Mouse (Mus musculus): ENCODE data around the gene Sympk. TPM values are rescaled to one million over a fixed set of nuclear protein-coding genes. Genes with fewer than 3 reads are reported as not detected.

Sympk gene
- polyA plus RNA-seq, 1 experiment from 2014 or later = 9.6 TPM

GRCm38 (mm10) chr7:19094471-19094825 lies 70.3 kb downstream of the Sympk start, which contains the start of gene Six5:
Six5 (plus strand) TSS chr7:19094594.
- H3K27ac ChIP-seq (replicated peaks) = peak within 1 kb of the TSS; percentile 97
- TF ChIP-seq CTCF (IDR thresholded peaks at IDR 0.05; ENCODE audit: low read depth) (no peak), EP300 (optimal IDR thresholded peaks at IDR 0.05) (peak; percentile 1)
- H3K36me3 ChIP-seq (ENCODE audit: control insufficient read depth, insufficient read depth, low read length) = peaks cover 14% of the 10 kb centered on the region; the same call in 1 of the 2 replicates
- H3K9me3 ChIP-seq (ENCODE audit: control insufficient read depth, low read length) = no peaks in the 10 kb centered on the region
- WGBS = under 1% methylated on average over 16 of the region's 36 CpGs
- peaks cover 7% of the 10 kb centered on the region; the same call in 1 of the 2 replicates for H3K4me1 ChIP-seq (replicated peaks; ENCODE audit: control insufficient read depth, insufficient read depth)
- DNase-seq (ENCODE audit: low spot score) (peak; percentile 67), ATAC-seq (ENCODE audit: low FRiP score, low TSS enrichment) (peak; percentile 7; the same call in 1 of the 2 replicates)
- peak within 1 kb of the TSS; percentile 70 for H3K4me3 ChIP-seq (ENCODE audit: low read depth, low read length)
- no peaks in the 10 kb centered on the region for H3K27me3 ChIP-seq (ENCODE audit: control insufficient read depth, insufficient read depth, low read length)
- peak within 1 kb of the TSS; percentile 83 for H3K4me2 ChIP-seq (replicated peaks; ENCODE audit: low read depth)
- peak within 1 kb of the TSS; percentile 82 for H3K9ac ChIP-seq (ENCODE audit: low read length)

DNA sequence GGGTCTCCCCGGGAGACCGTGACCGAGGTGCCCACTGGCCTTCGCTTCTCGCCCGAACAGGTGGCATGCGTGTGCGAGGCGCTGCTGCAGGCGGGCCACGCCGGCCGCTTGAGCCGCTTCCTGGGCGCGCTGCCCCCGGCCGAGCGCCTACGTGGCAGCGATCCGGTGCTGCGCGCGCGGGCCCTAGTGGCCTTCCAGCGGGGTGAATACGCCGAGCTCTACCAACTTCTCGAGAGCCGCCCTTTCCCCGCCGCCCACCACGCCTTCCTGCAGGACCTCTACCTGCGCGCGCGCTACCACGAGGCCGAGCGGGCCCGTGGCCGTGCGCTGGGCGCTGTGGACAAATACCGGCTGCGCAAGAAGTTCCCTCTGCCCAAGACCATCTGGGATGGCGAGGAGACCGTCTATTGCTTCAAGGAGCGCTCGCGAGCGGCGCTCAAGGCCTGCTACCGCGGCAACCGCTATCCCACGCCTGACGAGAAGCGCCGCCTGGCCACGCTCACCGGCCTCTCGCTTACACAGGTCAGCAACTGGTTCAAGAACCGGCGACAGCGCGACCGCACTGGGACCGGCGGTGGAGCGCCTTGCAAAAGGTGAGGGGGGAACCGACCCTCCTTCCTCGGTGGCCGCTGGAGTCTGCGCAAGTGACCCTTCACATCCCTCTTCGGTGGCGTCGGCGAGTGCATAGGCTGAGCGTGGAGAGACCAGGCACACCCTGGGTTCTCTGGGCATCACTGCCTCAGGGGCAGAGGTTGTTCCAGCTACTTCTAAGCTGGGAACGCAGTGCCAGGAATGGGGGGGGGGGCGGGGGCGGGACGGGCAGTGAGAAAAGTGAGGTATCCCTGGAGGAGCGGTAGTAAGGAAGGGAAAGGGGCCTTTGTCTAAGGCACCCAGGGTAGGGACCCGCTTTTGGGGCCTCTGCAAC lies 70.9 kb downstream of the Sympk start:
- H3K27me3 ChIP-seq (ENCODE audit: control insufficient read depth, insufficient read depth, low read length) = no peaks in the 10 kb centered on the region
- peak overlapping the region; percentile 70 for H3K4me3 ChIP-seq (ENCODE audit: low read depth, low read length)
- DNase-seq (ENCODE audit: low spot score) = peak; percentile 75
- H3K27ac ChIP-seq (replicated peaks) = peak overlapping the region; percentile 97
- H3K9me3 ChIP-seq (ENCODE audit: control insufficient read depth, low read length) = no peaks in the 10 kb centered on the region
- peaks cover 14% of the 10 kb centered on the region; the same call in 1 of the 2 replicates for H3K36me3 ChIP-seq (ENCODE audit: control insufficient read depth, insufficient read depth, low read length)
- peak overlapping the region; percentile 83 for H3K4me2 ChIP-seq (replicated peaks; ENCODE audit: low read depth)
- peaks cover 7% of the 10 kb centered on the region; the same call in 1 of the 2 replicates for H3K4me1 ChIP-seq (replicated peaks; ENCODE audit: control insufficient read depth, insufficient read depth)
- TF ChIP-seq EP300 (optimal IDR thresholded peaks at IDR 0.05) = no peak
- TF ChIP-seq CTCF (IDR thresholded peaks at IDR 0.05; ENCODE audit: low read depth) = no peak; the same call in 1 of the 2 replicates
- peak; percentile 2; the same call in 1 of the 2 replicates for ATAC-seq (ENCODE audit: low FRiP score, low TSS enrichment)
- under 1% methylated on average over 83 of the region's 87 CpGs for WGBS
- H3K9ac ChIP-seq (ENCODE audit: low read length) = peak overlapping the region; percentile 82

DNA sequence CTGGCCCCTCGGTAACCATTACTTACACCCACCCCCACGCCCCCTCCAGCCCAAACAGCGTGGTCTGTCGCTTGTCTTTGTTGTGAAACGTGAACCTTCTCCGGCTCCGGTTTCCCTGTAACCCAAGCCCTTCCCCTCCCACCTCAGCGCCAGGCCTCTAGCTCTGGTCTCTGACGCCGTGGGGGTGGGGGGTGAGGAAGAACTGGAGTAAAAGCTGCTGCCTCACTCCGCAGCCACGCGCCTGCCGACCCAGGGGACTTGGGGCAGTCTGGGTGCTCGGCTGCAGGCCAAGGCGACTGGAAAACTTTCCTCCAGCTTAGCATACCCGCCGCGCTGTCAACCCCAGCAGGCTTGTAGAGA lies 71.6 kb downstream of the Sympk start:
- peak overlapping the region; percentile 82 for H3K9ac ChIP-seq (ENCODE audit: low read length)
- peaks cover 7% of the 10 kb centered on the region; the same call in 1 of the 2 replicates for H3K4me1 ChIP-seq (replicated peaks; ENCODE audit: control insufficient read depth, insufficient read depth)
- ATAC-seq (ENCODE audit: low FRiP score, low TSS enrichment) = peak; percentile 4; the same call in 1 of the 2 replicates
- peak; percentile 75 for DNase-seq (ENCODE audit: low spot score)
- H3K27me3 ChIP-seq (ENCODE audit: control insufficient read depth, insufficient read depth, low read length) = no peaks in the 10 kb centered on the region
- H3K27ac ChIP-seq (replicated peaks) = peak overlapping the region; percentile 97
- peaks cover 13% of the 10 kb centered on the region; the same call in 1 of the 2 replicates for H3K36me3 ChIP-seq (ENCODE audit: control insufficient read depth, insufficient read depth, low read length)
- peak overlapping the region; percentile 83 for H3K4me2 ChIP-seq (replicated peaks; ENCODE audit: low read depth)
- H3K9me3 ChIP-seq (ENCODE audit: control insufficient read depth, low read length) = no peaks in the 10 kb centered on the region
- H3K4me3 ChIP-seq (ENCODE audit: low read depth, low read length) = peak overlapping the region; percentile 70
- TF ChIP-seq EP300 (optimal IDR thresholded peaks at IDR 0.05) = no peak
- 0 out of 2 replicates have a peak, but pooled peaks have one; percentile 3 for TF ChIP-seq CTCF (IDR thresholded peaks at IDR 0.05; ENCODE audit: low read depth)
- WGBS = 1% methylated on average over 18 of the region's 19 CpGs

DNA sequence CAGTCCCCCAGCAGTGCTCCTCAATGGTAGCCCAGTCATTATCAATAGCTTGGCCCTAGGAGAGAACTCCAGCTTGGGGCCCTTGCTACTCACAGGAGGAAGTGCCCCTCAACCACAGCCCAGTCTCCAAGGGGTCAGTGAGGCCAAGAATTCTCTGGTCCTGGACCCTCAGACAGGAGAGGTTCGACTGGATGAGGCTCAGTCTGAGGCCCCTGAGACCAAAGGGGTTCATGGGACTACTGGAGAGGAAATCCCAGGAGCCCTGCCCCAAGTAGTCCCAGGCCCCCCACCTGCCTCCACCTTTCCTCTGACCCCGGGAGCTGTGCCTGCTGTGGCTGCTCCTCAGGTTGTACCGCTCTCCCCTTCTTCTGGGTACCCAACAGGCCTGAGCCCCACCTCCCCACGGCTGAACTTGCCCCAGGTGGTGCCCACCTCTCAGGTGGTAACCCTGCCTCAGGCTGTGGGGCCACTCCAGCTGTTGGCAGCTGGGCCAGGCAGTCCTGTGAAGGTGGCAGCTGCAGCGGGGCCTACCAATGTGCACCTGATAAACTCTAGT lies 72.3 kb downstream of the Sympk start:
- Histone ChIP-seq H3K9me3 (ENCODE audit: control insufficient read depth, low read length) (no peaks in the 10 kb centered on the region), H3K9ac (ENCODE audit: low read length) (peak overlapping the region; percentile 82), H3K4me2 (replicated peaks; ENCODE audit: low read depth) (peak overlapping the region; percentile 83), H3K4me3 (ENCODE audit: low read depth, low read length) (peak overlapping the region; percentile 70), H3K27ac (replicated peaks) (no peak overlapping the region), H3K27me3 (ENCODE audit: control insufficient read depth, insufficient read depth, low read length) (no peaks in the 10 kb centered on the region), H3K36me3 (ENCODE audit: control insufficient read depth, insufficient read depth, low read length) (peaks cover 9% of the 10 kb centered on the region; the same call in 1 of the 2 replicates), H3K4me1 (replicated peaks; ENCODE audit: control insufficient read depth, insufficient read depth) (peaks cover 7% of the 10 kb centered on the region; the same call in 1 of the 2 replicates)
- no peak for TF ChIP-seq CTCF (IDR thresholded peaks at IDR 0.05; ENCODE audit: low read depth)
- no peak for TF ChIP-seq EP300 (optimal IDR thresholded peaks at IDR 0.05)
- ATAC-seq (ENCODE audit: low FRiP score, low TSS enrichment) = no peak
- WGBS = 65% methylated on average over 4 of the region's 5 CpGs
- no peak for DNase-seq (ENCODE audit: low spot score)

DNA sequence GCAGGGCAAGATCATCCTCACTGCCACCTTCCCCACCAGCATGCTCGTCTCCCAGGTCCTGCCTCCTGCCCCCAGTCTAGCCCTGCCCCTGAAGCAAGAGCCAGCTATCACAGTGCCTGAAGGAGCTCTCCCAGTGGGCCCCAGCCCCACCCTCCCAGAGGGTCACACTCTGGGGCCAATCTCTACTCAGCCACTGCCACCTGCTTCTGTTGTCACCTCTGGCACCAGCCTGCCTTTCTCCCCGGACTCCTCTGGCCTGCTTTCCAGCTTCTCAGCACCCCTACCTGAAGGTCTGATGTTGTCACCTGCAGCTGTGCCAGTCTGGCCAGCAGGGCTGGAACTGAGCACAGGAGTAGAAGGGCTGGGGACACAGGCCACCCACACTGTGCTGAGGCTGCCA lies 73.0 kb downstream of the Sympk start:
- DNase-seq (ENCODE audit: low spot score) (no peak), ATAC-seq (ENCODE audit: low FRiP score, low TSS enrichment) (no peak)
- 0 out of 2 replicates have a peak overlapping the region, but pooled peaks have one; percentile 8 for H3K9ac ChIP-seq (ENCODE audit: low read length)
- no peaks in the 10 kb centered on the region for H3K27me3 ChIP-seq (ENCODE audit: control insufficient read depth, insufficient read depth, low read length)
- no peaks in the 10 kb centered on the region for H3K9me3 ChIP-seq (ENCODE audit: control insufficient read depth, low read length)
- 26% methylated on average over 2 of the region's 2 CpGs for WGBS
- H3K36me3 ChIP-seq (ENCODE audit: control insufficient read depth, insufficient read depth, low read length) = peaks cover 5% of the 10 kb centered on the region; the same call in 1 of the 2 replicates
- TF ChIP-seq EP300 (optimal IDR thresholded peaks at IDR 0.05) (no peak), CTCF (IDR thresholded peaks at IDR 0.05; ENCODE audit: low read depth) (0 out of 2 replicates have a peak, but pooled peaks have one; percentile 7)
- H3K4me3 ChIP-seq (ENCODE audit: low read depth, low read length) = no peak overlapping the region
- H3K4me2 ChIP-seq (replicated peaks; ENCODE audit: low read depth) = no peak overlapping the region
- no peak overlapping the region for H3K27ac ChIP-seq (replicated peaks)
- H3K4me1 ChIP-seq (replicated peaks; ENCODE audit: control insufficient read depth, insufficient read depth) = peaks cover 7% of the 10 kb centered on the region; the same call in 1 of the 2 replicates

Measured in stomach, postnatal 0 days (tissue).